Mouse (Mus musculus): ENCODE measurements around the gene Mgll. TPM values are rescaled to one million over a fixed set of nuclear protein-coding genes. Genes with fewer than 3 reads are reported as not detected.

Mgll gene
- polyA plus RNA-seq, 1 experiment from 2014 or later: 82.6 TPM

DNA sequence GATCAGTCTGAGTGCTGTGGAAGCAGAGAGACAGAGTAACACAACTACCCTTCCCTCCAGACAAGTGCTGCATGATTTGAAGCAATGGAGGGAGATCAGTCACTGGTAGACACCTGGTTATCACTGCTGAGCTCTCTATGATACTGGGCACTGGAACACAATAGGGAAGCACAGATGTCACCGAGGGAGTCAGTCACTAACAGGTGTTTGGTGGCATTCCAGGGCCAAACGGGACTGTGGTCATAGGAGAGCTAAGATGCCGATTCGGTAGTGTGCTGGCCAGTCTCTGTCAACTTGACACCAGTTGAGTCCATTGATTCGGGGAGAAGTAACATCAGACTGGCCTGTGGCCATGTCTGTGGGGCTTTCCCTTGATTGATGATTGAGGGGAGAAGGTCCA, 130.3 kb downstream of the Mgll start:
- H3K27ac ChIP-seq: no peak overlapping the region
- H3K36me3 ChIP-seq (ENCODE audit: inconsistent target): no peaks in the 10 kb centered on the region
- no peak overlapping the region for H3K4me3 ChIP-seq (ENCODE audit: inconsistent target)
- 75% methylated on average over 5 of the region's 5 CpGs for WGBS (ENCODE audit: missing documents)
- H3K79me2 ChIP-seq (ENCODE audit: inconsistent target): no peaks in the 10 kb centered on the region

DNA sequence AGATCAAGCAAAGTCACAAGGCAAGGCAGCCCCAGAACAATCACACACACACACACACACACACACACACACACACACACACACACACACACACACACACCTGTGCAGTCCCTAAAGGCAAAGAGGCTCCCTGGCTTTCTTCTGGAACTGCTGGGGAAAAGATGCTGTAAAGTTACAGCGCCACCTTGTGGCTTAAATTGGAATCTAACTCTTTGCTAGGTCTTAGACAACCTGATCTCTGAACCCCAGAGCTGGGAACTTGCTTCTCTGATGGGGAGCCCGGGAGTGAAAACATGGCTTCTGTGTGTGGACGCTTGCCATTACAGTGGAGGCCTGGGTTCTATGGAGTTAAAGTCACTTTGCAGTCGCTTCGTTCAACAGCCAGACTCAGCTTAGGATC, 131.4 kb downstream of the Mgll start:
- H3K4me3 ChIP-seq (ENCODE audit: inconsistent target): no peak overlapping the region
- no peak overlapping the region for H3K27ac ChIP-seq
- H3K79me2 ChIP-seq (ENCODE audit: inconsistent target): no peaks in the 10 kb centered on the region
- WGBS (ENCODE audit: missing documents): 22% methylated on average over 5 of the region's 5 CpGs
- H3K36me3 ChIP-seq (ENCODE audit: inconsistent target): no peaks in the 10 kb centered on the region

DNA sequence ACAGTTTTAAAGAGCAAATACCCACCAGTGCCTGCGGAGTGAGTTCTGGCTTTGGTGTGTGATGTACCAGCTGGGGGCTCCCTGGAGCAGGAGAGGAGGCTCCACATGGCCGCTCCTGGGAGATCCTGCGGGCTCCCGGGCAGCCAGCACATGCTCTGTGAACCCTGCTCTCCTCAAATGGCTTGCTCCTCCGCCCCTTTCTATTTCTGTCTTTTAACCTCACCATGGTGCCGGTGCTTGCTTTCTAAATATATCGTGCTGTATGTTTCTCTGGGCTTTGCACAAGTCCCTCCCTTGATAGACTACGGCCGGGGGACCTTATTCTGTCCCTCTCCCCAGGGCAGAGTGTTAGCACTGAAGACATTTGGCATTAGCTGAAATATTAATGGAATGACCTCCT, 133.0 kb downstream of the Mgll start:
- H3K36me3 ChIP-seq (ENCODE audit: inconsistent target): no peaks in the 10 kb centered on the region
- no peak overlapping the region for H3K4me3 ChIP-seq (ENCODE audit: inconsistent target)
- H3K27ac ChIP-seq: no peak overlapping the region
- WGBS (ENCODE audit: missing documents): 26% methylated on average over 9 of the region's 9 CpGs
- no peaks in the 10 kb centered on the region for H3K79me2 ChIP-seq (ENCODE audit: inconsistent target)

DNA sequence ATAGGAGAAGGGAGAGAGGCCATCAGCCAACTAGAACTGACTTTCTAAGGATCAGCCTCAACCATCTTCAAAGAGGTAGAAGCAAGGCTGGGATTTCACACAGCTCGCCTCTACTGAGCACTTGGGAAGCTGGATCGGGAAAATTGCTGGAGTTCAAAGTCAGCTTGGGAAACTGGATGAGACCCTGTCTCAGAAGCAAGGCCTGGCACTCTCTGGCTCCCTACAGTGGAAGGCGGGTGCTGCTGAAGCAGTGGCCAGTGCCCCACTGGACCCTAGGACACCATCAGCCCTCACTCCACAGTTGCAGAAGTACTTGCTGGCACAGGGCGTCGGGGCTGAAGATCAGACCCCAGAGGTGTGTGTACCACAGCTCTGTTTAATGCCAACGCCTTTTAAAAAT, 133.6 kb downstream of the Mgll start:
- Histone ChIP-seq H3K4me3 (ENCODE audit: inconsistent target) (no peak overlapping the region), H3K79me2 (ENCODE audit: inconsistent target) (no peaks in the 10 kb centered on the region), H3K27ac (no peak overlapping the region), H3K36me3 (ENCODE audit: inconsistent target) (no peaks in the 10 kb centered on the region)
- WGBS (ENCODE audit: missing documents): 87% methylated on average over 6 of the region's 6 CpGs

DNA sequence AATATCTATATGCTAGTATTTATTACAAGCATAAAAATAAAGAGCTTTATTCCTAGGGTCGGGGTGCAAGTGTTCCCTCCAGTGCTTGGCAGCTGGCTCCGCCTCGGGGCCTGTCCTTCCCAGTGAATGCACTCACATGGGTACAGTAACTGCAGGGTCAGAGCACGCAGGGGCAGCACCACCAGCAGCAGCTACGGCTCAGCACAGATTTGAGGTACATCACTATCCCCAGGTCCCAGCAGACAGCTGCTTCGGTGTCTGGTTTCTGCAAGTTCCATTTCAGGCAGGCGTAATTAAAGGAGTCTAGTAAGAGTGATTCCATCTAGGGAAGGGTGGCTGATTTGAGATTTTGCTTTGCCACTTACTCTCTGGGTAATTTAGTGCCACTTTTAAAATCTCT, 134.1 kb downstream of the Mgll start:
- no peaks in the 10 kb centered on the region for H3K36me3 ChIP-seq (ENCODE audit: inconsistent target)
- no peak overlapping the region for H3K27ac ChIP-seq
- 86% methylated on average over 5 of the region's 7 CpGs for WGBS (ENCODE audit: missing documents)
- H3K4me3 ChIP-seq (ENCODE audit: inconsistent target): no peak overlapping the region
- no peaks in the 10 kb centered on the region for H3K79me2 ChIP-seq (ENCODE audit: inconsistent target)

DNA sequence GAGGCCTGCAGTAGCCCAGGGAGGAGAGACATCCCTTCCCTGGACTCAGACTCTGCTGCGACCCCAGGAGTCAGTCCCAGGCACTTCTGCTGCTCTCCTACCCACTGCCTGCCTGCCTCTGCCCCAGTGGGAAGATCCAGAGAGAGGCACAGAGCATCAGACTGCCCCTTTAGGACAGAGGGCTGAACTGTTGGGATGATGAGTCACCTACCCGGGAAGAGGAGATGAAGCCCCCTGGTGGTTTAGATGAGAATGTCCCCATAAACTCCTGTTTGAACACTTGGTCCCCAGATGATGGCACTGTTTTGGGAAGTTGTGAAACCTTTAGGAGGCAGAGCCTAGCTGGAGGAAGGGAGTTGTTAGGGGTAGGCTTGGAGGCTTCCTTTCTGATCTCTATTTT, 136.7 kb downstream of the Mgll start:
- Histone ChIP-seq H3K36me3 (ENCODE audit: inconsistent target) (no peaks in the 10 kb centered on the region), H3K4me3 (ENCODE audit: inconsistent target) (no peak overlapping the region), H3K27ac (no peak overlapping the region), H3K79me2 (ENCODE audit: inconsistent target) (no peaks in the 10 kb centered on the region)
- 42% methylated on average over 2 of the region's 2 CpGs for WGBS (ENCODE audit: missing documents)

DNA sequence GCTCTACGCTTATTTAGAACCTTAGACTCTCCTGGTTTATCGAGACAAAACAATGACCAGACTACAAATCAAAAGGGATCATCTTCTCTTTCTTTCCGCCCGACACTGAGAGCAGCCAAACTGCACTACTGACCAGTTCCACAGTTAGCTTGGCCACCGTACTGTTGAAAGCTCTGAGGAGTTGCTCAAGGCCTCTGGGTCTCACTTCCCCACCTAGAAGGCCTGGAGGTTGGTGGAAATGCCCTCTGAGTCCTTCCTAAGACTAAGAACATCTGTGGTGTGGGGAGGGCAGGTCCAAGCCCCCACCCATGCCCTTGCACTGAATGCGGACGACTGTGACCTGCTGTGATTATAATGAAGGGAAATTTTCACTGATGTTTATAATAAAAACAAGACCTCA, 141.5 kb downstream of the Mgll start:
- 51% methylated on average over 7 of the region's 7 CpGs for WGBS (ENCODE audit: missing documents)
- H3K79me2 ChIP-seq (ENCODE audit: inconsistent target): no peaks in the 10 kb centered on the region

DNA sequence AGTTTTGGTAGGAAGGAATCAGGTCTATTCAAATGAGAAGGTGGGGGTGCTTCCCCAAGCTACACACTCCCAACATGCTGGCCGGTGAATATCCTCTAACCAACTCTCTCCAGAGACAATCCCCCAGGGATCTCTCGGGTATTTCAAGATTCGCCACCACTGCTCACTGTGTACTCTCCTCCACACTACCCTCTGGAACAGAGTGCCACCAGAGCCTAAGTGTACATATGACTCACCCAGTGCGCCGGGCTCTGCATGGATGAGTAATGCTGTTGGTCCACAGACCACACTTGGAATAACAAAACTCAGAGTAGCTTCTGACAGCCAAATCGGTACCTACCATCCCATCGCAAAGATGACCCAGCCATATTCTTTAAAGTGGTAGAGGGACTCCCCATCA, 145.2 kb downstream of the Mgll start:
- H3K79me2 ChIP-seq (ENCODE audit: inconsistent target): no peaks in the 10 kb centered on the region
- H3K36me3 ChIP-seq (ENCODE audit: inconsistent target): no peaks in the 10 kb centered on the region
- 71% methylated on average over 7 of the region's 7 CpGs for WGBS (ENCODE audit: missing documents)
- no peak overlapping the region for H3K4me3 ChIP-seq (ENCODE audit: inconsistent target)
- no peak overlapping the region for H3K27ac ChIP-seq

More for the DNA sequence above, 141.5 kb downstream of the Mgll start:
- Histone ChIP-seq H3K36me3 (ENCODE audit: inconsistent target) (no peaks in the 10 kb centered on the region), H3K27ac (no peak overlapping the region), H3K4me3 (ENCODE audit: inconsistent target) (no peak overlapping the region)

DNA sequence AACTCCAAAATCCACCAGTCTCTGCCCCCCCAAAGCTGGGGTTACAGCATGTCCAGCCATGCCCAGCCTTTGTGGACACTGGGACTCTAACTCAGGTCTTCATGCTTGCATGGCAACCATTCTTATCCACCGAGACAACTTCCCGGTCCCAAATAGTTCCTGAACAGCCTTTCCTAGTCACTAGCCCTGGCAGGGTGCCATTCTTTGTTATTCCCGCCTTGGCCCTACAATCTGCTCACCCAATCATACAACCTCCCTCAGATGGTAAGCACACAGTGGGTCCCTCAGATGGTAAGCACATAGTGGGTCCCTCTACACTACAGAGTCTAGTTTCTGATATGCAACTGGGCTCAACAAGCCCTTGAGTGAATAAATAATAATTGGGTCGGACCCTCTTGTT, 146.4 kb downstream of the Mgll start:
- Histone ChIP-seq H3K36me3 (ENCODE audit: inconsistent target) (no peaks in the 10 kb centered on the region), H3K27ac (no peak overlapping the region), H3K4me3 (ENCODE audit: inconsistent target) (no peak overlapping the region), H3K79me2 (ENCODE audit: inconsistent target) (no peaks in the 10 kb centered on the region)
- 62% methylated on average over 4 of the region's 4 CpGs for WGBS (ENCODE audit: missing documents)

DNA sequence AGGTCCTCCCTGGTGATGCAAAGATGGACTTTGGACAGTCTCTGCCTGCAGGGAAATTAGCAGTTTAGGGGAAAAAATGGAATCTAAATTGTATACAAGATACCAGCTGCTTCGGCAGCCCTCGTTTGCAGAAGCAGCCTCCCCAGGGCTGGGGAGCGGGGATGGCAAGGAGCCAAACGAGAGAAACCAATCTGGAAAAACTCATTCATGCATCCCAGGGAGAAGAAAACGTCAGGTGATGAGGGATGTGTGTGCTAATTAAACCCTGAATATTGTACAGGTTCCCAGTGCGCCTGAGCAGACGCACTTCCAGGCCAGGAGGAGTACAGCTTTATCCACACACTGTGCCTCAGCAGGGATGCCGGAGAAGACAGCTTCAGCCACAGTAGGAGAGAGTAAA, 147.3 kb downstream of the Mgll start:
- no peak overlapping the region for H3K27ac ChIP-seq
- WGBS (ENCODE audit: missing documents): 79% methylated on average over 8 of the region's 8 CpGs
- H3K79me2 ChIP-seq (ENCODE audit: inconsistent target): no peaks in the 10 kb centered on the region
- H3K36me3 ChIP-seq (ENCODE audit: inconsistent target): no peaks in the 10 kb centered on the region
- no peak overlapping the region for H3K4me3 ChIP-seq (ENCODE audit: inconsistent target)

DNA sequence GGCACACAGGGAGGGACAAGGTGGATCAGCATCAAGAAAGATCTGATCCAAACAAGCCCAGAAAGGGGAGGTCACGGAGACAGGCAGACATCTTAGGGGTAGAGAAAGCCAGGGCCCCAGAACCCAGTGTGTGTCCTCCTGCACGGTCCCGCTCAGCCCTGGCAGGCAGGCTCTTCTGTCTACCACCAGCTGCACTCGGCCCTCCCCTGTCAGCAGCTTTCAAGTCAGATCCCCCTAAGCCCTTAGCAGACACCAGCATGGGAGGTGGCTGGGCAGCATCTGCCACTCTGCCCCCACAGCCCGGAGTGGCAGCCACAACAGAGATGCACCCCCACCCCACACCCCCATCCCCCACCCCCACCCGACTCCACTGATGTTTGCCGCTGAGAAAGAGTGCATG, 148.6 kb downstream of the Mgll start:
- no peaks in the 10 kb centered on the region for H3K36me3 ChIP-seq (ENCODE audit: inconsistent target)
- WGBS (ENCODE audit: missing documents): 75% methylated on average over 6 of the region's 7 CpGs

DNA sequence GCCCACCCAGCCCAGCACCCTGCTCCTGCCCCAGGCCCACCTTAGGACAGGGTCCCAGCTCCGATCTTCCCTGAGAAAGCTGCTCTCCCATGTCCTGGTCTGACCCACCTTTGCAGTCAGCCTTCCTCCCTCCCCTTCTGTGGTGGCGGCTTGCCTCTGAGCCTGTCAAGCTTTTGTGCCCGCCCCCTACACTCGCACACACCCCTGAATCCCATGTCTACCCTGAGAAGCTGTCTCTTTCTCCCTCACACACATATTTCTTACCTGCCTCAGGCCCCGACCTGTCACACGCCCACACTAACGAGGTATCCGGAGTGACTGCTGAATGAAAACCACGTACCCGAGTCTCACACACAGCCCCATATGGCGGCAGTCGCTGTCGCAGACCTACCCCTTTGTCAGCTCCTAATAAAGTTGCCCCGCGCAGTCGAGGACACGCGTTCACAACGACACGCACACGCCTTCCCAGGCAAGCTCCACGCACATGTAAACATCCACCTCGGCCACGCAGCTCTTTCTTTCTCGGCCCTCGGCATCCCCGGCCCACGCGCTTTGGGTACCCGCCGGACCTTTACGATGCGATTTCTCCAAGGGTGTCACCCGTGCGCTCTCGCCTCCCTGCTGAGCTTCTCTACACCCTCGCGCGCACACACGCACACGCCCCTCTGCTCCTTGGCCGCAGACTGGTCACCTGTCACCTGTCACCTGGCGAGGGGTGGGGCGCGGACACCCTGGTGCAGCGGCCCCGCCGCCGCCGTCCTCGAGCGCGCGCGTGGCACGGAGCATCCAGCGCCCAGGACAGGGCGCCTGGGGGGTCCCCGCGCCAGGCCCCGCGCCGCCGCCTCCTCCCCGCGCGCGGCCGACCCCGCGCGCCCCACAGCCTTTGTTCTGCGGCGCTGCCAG, 150.0 kb downstream of the Mgll start:
- H3K36me3 ChIP-seq (ENCODE audit: inconsistent target): no peaks in the 10 kb centered on the region
- 17% methylated on average over 57 of the region's 74 CpGs for WGBS (ENCODE audit: missing documents)
- H3K4me3 ChIP-seq (ENCODE audit: inconsistent target): no peak overlapping the region
- no peaks in the 10 kb centered on the region for H3K79me2 ChIP-seq (ENCODE audit: inconsistent target)
- H3K27ac ChIP-seq: no peak overlapping the region

More for the DNA sequence above, 148.6 kb downstream of the Mgll start:
- H3K4me3 ChIP-seq (ENCODE audit: inconsistent target): no peak overlapping the region
- no peak overlapping the region for H3K27ac ChIP-seq
- H3K79me2 ChIP-seq (ENCODE audit: inconsistent target): no peaks in the 10 kb centered on the region

DNA sequence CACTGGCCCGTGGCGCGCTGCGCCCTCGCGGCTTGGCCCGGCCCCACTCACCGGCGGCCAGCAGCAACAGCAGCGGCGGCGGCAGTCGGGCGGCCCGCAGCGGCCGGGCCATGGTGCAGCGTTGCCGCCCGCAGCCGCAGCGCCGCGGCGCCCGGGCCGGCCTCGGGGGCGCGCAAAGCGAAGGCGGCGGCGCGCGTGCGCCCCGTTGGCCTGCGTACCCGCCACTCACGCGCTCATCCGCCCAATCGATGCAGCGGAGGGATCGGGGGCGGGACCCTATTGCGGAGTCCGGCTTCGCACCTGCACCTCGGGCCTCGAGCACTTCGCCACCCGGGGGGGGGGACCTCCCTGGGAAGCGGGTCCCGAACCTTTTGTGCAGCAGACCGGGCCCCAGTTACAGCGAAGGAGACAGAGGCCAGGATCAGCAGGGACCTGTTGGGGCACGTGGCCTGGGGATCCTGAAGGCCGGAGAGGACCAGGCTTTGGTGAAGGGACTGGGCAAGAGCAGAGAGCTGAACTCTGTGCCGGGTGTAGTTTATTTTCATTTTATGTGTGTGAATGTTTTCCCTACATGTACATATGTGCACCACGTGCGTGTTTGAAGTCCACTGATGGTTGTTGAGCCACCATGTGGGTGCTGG, 150.8 kb downstream of the Mgll start, which contains the start of gene Podxl2:
Gene Podxl2, minus strand, starts transcription at position 177 of the 641 bp plus-strand sequence.
- Histone ChIP-seq H3K27ac (no peak within 1 kb of the TSS), H3K36me3 (ENCODE audit: inconsistent target) (no peaks in the 10 kb centered on the region), H3K79me2 (ENCODE audit: inconsistent target) (no peaks in the 10 kb centered on the region), H3K4me3 (ENCODE audit: inconsistent target) (no peak within 1 kb of the TSS)
- 8% methylated on average over 60 of the region's 63 CpGs for WGBS (ENCODE audit: missing documents)
